Mouse (Mus musculus): Measurements from ENCODE around the gene Sox5. TPM values are rescaled to one million over a fixed set of nuclear protein-coding genes. Genes with fewer than 3 reads are reported as not detected.

Gene Sox5
- total RNA-seq (2021), result 1 to 10 TPM; 3.3 to 4.9 TPM

GRCm38 (mm10) chr6:144781431-144782030 lies at the start of gene Sox5:
TSS of gene Sox5 (minus strand) at chr6:144781977.
- peak; percentile 59 to 75 for DNase-seq
- intact Hi-C loops (cut with DNase I), result loop anchor here (2.0 to 10.0 kb wide), 3 partner anchors 29 to 137 kb away; no protein-coding TSS in a partner anchor

DNA sequence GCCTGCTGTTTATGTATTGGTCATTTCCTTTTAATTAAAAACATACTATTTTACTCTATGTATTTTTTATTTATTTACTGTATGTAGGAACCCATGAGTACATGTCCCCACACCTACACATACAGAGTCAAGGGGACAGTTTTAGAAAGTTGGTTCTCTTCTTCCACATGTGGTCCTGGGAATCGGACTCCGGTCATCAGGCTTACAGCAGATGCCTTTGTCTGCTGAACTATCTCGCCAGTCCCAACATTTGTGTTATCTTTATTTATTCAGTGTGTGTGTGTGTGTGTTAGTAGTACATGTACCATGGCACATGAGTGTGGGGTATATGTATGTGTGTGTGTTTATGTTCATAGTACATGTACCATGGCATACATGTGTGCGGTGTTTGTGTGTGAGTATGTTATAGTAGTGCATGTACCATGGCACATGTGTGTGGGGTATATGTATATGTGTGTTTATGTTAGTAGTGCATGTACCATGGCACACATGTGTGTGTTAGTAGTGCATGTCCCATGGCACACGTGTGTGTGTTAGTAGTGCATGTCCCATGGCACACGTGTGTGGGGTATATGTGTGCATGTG lies 43.3 kb upstream of the Sox5 start:
- DNase-seq, result no peak
- intact Hi-C loops (cut with DNase I), result no loop called here

GRCm38 (mm10) chr6:144824153-144824552 lies 42.4 kb upstream of the Sox5 start:
- intact Hi-C loops (cut with DNase I), result no loop called here
- no peak for DNase-seq

GRCm38 (mm10) chr6:144822594-144822993 lies 40.8 kb upstream of the Sox5 start:
- no peak for DNase-seq
- intact Hi-C loops (cut with DNase I), result no loop called here

DNA sequence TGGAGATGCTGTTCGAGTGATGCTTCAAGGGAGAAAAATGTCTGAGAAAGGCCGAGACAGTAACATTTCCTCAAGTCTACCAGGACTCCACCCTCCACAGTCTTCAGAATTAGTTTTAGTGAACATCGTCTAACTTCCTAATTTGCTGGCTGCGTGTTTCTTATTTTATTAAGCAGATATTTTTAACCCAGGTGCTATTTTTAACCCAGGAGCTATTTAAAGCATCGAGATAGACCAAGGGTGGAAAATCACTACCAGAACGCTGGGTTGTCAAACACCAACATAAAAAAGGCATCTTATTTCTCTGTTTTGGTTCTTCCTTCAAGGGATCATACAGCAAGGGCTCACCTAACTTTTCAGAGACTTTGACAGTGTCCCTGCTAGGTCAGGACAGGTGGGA lies 39.2 kb upstream of the Sox5 start:
- intact Hi-C loops (cut with DNase I), result no loop called here
- no peak for DNase-seq

- intact Hi-C loops (cut with DNase I), result loop anchor here (5.0 to 10.0 kb wide), 2 partner anchors 316 to 1213 kb away; no protein-coding TSS in a partner anchor
- DNase-seq, result no peak
Measured at GRCm38 (mm10) chr6:144818016-144818415, 36.2 kb upstream of the Sox5 start.

DNA sequence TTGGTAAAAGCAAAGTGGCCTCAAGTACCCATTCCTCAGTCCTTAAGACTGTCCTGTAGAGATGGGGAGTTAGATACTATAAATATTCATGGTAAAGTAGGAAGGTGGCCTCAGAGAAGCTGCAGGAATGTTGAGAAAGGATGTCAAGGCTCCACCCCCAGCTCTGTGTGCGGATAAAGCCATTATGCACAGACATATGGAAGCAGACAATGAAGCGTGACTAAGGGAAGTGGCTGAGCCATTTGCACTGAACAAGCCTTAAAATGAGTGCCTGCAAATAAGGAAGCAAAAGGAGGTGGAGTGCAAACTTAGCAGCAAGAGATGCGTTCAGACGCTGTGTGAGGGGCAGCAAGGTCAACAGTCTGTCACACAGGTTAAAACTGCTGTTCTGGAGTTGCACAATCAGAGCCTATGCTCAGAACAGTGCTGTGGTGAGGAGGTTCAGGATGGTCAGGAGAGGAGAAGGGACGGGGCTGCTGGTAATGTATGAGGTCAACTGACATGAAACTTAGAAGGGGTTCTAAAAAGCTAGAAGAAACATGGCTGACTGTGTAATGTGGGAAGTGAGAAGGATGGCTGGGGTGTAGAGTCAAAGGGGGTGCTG lies 35.7 kb upstream of the Sox5 start:
- DNase-seq, result no peak
- intact Hi-C loops (cut with DNase I), result loop anchor here (5.0 to 10.0 kb wide), 2 partner anchors 315 to 1213 kb away; no protein-coding TSS in a partner anchor

DNA sequence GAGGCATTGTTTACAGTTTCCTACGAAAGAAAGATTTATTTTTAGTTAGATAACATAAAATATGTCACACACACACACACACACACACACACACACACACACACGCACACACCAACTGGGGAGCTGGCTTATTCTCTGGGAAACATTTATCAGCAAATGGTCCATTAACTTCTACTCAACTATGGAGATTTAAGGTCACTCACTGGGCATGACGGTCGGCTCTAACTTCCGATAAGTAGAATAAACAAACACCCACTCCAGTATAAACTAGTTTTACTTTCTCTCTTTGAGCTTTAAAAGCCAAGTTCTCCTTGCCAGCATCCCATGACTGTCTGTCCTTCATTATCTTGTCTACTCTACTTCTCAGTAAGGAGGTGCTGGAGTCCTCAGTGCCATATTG lies 33.8 kb upstream of the Sox5 start:
- DNase-seq, result no peak
- intact Hi-C loops (cut with DNase I), result loop anchor here (2.0 to 10.0 kb wide), 3 partner anchors 171 to 1211 kb away; no protein-coding TSS in a partner anchor

DNA sequence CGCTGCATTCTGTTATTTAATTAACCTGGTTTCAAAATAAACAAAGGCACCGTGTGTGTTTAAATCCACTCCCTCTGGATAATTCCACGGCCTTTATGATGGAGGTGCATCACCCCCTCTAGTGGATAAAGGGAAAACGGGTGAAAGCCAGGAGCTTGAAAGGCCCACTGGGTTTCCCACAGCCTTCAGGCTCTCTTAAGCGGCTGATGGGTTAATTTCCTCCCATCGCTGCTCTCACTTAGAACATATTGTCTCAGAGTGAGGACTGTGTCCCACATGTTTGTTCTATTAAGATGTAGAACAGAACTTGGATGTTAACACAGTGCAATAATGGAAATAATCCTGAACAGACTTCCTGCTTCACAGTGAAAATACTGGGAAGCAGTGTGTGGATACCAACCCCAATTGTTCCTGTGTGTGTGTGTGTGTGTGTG lies 33.2 kb upstream of the Sox5 start:
- DNase-seq, result peak; percentile 25 to 26

DNA sequence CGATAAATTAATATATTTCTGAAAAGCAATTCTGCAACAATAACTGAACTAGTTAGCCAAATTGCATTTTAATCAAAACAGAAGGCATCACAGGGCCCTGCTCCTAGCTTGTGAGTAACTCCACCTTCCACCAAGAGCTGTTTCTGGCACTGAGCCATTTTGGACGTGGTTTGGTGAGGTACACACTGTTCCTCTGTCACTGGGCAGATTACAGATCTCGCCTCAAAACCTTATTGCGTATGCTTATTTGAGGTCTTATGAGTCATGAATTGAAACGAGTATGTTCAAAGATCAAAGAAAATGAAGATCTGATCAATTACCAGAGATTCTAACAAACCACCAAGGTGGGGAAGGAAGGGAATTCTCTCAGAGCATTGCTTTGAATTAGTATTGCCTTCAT lies 22.5 kb upstream of the Sox5 start:
- intact Hi-C loops (cut with DNase I), result no loop called here
- no peak for DNase-seq

More for the DNA sequence above, 33.2 kb upstream of the Sox5 start:
- intact Hi-C loops (cut with DNase I), result loop anchor here (2.0 to 10.0 kb wide), 3 partner anchors 170 to 1210 kb away; no protein-coding TSS in a partner anchor

GRCm38 (mm10) chr6:144803063-144803462 lies 21.3 kb upstream of the Sox5 start:
- intact Hi-C loops (cut with DNase I), result no loop called here
- DNase-seq, result no peak

DNA sequence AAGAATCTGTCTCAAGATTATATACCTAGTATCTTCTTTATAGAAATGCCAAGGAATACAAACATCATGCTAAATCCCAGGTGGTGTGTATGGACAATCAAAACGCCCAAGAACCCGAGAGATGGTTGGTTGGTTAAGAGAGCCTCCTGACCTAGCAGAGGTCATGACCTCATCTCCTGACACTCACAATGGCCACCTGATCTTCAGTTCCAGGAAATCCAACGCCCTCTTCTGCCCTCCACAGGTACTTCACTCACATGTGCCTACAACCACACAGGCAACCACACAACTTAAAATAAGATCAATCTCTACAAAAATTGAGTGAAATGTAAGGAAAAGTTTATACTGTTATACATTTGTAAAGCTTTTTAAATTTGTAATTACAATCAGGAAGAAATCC lies 12.6 kb upstream of the Sox5 start:
- intact Hi-C loops (cut with DNase I), result no loop called here
- no peak for DNase-seq

- intact Hi-C loops (cut with DNase I), result no loop called here
- DNase-seq, result no peak
Measured at GRCm38 (mm10) chr6:144792871-144793270, 11.1 kb upstream of the Sox5 start.

- intact Hi-C loops (cut with DNase I), result loop anchor here (5.0 to 10.0 kb wide), 2 partner anchors 76 to 138 kb away; no protein-coding TSS in a partner anchor
- DNase-seq, result no peak
Measured at GRCm38 (mm10) chr6:144783295-144783694, 1.5 kb upstream of the Sox5 start.

DNA sequence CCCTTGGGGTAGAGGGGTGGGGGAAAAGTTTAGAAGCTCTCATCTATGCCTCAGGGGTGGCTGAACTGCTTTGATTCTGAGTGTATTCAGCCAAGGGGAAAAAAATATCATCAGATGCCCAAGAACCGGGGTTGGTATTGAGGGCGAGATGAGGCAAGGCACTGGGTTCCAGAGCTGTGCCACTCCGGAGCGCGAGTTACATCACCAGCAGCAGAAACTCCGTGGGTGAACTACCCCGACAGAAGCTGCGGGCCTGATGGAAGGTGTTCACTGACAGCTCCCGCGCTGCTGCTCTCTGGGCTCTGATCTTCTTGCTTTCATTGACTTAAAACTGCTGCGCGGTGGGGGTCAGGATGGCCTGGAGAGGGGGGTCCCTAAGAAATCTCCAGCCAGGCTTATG lies 1.1 kb upstream of the Sox5 start:
- DNase-seq, result no peak

DNA sequence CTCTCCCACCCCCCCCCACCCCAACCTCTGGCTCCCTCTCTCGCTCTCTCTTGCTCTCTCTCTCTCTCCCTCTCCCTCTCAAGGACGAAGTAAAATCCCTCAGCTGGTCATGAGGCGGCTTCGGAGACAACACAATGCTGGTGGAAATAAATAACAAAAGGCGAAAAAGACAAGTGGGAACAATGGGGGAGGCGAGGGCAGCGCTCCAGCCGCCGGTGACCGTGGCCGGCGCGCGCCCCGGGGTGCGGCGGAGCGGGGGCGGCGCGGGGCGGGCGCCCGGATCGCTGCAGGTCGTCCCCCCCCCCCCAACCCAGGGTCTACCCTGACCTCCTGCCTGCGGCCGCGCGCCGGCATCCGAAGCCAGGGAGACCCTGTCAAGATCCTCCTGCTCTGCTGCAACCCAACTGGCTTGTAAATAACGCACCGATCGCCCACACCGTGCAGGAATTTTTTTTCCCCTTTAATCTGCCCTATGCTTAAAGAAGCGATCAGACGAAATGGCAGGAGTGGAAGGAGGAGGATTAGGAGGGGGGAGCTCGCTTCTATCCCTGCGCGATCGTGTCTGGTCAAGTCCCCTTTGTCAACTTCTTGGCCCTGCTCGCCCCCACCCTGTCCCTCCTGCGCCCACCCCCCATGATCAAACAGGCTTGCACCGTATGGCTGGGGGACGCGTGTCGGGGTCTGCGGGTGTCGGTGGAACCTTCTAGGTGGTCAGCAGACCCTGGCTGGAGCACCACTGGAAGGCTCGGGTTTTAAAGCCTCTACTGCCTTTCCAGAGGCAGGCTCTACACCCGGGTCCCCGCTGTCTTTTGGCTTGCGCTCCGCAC lies 467 bp upstream of the Sox5 start:
- DNase-seq, result peak; percentile 15 to 19
- intact Hi-C loops (cut with DNase I), result loop anchor here (5.0 to 10.0 kb wide), 2 partner anchors 75 to 137 kb away; no protein-coding TSS in a partner anchor

More for the DNA sequence above, 1.1 kb upstream of the Sox5 start:
- intact Hi-C loops (cut with DNase I), result loop anchor here (5.0 to 10.0 kb wide), 2 partner anchors 76 to 138 kb away; no protein-coding TSS in a partner anchor

GRCm38 (mm10) chr6:144780608-144781285 lies 1.0 kb downstream of the Sox5 start:
- DNase-seq, result peak; percentile 20 to 28
- intact Hi-C loops (cut with DNase I), result loop anchor here (2.0 to 10.0 kb wide), 3 partner anchors 28 to 136 kb away; no protein-coding TSS in a partner anchor

DNA sequence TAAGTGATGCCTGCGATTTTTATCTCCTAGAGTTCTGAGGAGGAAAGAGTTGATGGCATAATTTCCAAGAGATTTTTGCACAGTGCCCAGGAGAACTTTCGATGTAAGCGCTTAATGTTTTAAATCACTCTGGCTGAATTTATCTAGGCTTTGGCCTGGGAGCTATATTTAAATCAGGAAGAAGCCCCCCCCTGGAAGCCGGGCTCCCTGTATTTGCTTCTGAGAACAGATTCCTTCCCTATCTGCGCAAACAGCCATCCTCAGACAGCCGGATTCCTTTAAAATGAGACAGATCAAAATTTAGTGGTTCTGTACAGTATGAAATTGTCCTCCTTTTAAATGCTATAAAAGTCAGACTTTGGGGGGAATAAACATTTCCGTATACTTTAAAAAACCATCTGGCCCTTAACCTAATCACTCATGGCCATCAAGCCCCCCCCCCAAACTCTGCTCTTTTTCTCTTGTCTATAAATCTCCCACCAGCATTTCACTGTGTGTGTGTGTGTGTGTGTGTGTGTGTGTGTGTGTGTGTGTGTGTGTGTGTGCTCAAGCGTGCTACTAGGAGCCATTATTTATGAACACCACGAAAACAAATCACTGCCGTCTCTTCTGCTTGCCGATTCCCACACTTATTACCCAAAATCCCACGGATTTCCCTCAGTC lies 1.7 kb downstream of the Sox5 start:
- no peak for DNase-seq
- intact Hi-C loops (cut with DNase I), result loop anchor here (2.0 to 10.0 kb wide), 3 partner anchors 27 to 135 kb away; no protein-coding TSS in a partner anchor

DNA sequence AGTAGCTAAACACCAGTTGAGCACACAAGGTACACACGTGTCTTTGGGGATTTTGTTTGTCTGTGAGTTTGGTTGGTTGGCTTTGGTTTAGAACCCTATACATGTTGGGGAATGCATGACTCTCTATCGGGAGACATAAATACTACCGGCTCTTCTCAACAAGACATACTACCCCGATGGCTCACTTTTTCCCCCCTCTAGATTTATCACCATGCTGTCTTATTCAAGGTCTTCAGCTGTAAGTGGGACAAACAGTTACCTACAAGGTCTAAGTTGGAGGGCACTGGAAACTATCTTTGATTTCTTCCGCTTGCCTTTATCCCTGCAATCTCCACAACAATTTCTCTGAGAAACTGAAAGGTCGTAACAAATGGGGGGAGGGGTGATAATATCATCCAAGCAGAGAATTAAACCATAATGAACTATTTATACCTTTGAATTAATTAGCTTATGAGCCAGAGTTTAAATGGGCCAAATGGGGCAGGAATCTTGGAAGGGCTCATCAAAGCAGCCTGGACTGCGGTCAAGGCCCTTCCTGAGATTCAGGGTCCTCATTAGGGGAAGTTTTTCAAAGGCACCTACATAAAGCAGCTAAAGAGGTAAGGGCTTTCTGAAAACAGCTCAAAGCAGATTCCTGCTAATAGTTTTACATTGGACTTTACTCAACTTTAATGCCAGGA lies 4.3 kb downstream of the Sox5 start:
- intact Hi-C loops (cut with DNase I), result no loop called here
- DNase-seq, result no peak
